Mouse (Mus musculus) cerebellum, postnatal 25 days (tissue): ENCODE measurements at regions not wholly inside any gene's neighbourhood (a gene's known extent, or its start where the extent isn't known, plus 50 kb on each side); places are given as distances from the start of the nearest gene placed in this dataset.
"Not testable (repeated sequence)": the region's sequence is repeated elsewhere in the genome, so short reads cannot be mapped to it uniquely, and the experiment has no call there.

Experiments used
- DNase-seq, 2 experiments: peaks; one replicate each; pipeline ENCODE4 v3.0.0; 2021; ENCODE audit warnings: mixed read lengths in 2 of 2

DNA sequence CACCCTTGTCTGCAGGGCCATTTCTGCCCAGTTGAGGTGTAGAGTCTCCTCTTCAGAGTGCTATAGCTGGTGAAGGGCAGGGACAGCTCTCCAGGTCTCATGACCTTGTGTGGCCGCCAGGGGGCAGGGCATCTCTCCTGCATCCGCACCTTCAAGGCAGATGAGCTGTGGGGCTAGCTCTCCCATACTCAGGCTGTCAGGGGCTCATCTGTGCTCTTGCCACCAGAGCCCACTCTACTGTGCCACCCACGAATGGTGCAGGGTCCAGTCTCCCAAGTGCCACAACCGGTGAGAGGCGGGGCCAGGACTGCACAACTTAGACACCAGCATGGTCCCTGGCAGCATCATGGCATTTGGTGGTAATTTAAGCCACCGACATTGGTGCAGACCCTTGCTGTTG is 111.3 kb downstream of the Syt10 start:
- DNase-seq, result peak; percentile 4 to 30

DNA sequence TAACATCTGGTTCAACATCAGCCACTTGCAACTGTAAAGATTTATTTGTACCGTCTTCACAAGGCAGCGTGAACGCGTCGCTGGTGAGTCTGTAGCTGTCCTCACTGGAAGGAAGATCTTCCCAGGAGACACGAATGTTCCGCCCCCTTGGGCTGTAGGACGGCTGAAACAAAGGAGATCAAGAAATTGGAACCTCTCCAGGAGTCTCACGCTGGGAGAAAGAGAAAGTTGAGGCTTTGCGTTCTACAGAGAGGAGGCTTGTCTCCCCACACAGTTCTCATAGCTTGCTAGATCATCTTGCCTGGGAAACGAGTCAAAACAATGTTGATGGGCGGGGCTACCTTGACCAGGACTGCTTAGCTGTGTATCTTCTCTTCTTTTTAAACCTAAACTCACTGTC is 117.3 kb downstream of the Syt10 start:
- no peak for DNase-seq

DNA sequence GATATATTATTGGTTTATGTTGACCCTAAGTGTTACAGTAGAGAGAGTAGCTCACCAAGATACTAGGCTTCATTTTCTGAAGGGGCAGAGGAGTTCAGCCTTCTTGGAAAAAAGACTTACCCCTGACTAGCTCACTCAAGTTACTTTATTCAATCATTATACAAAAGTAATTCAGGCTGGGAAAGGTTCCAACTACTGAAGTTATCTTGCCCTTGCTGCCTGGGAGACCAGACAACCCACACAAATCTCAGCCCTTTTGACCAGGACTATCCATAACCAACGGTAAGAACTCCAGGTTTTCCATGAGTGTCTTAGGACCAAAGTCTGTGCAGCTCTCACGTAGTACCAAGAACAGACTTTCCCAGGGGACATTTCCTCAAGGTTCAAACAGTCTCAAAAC is 105.5 kb upstream of the Rabl2 start:
- DNase-seq, result no peak

DNA sequence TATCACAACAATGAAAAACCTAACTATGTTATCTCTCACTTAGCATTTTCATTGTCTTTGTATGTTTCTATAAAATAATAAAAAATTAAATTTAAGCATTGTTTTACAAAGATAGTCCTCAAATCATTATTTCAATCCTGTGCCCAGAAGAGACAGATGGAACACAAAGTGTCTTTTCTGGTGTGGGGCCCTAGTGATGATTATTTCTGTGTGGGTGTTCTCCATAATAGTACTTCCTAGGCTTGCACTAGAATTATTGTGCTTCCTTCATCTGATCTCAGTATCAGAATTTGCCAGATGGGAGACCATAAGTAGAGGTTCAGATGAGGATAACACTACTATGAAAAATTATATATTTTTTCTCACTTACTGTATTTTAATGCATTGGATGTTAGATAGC is 84.6 kb upstream of the Rabl2 start:
- no peak for DNase-seq

DNA sequence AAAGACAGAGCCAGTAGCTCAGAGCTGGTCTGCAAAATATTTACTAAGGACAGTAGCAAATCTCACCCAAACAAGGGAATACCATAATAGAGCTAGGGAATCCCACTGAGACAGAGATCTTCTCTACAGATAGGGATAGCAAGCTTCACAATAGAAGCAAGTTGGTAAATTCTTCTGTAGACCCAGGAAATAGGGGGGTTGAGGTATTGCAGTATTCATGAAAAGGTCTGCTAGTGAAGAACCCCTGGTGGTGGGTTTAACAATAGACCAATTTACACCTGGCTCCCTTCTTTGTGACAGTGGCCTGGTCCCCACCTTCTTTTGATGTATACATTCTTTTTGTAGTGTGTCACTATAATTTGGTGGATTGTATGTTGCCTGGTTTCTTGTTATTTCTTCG is 64.8 kb upstream of the Rabl2 start:
- DNase-seq, result not testable (repeated sequence)
